Mouse (Mus musculus) gastrocnemius, postnatal 14 days (tissue): ENCODE measurements around the gene Cnot4. TPM values are rescaled to one million over a fixed set of nuclear protein-coding genes. Genes with fewer than 3 reads are reported as not detected.

Source experiments
- total RNA-seq, 2 experiments: library from RNA; stranded (reverse); gene quantifications; 2 replicates each; pipeline ENCODE4 v1.2.3; 2021

Cnot4 gene
- total RNA-seq, 2 experiments from 2014 or later: 19.8 to 21.6 TPM

Other genes starting within 250 kb of the Cnot4 start
- 1 to 10 TPM; 9.3 to 9.7 TPM for gene Wdr91, start 222.8 kb downstream of the Cnot4 start, total RNA-seq
- not detected for gene Stra8, start 213.6 kb downstream of the Cnot4 start, total RNA-seq
- gene Slc23a4, start 145.3 kb downstream of the Cnot4 start, total RNA-seq: under 1 TPM in 1 of 2 experiments, not detected in 1; 0.11 TPM
- gene Nup205, start 43.7 kb upstream of the Cnot4 start, total RNA-seq: 10 to 100 TPM; 10.3 to 11.8 TPM
- gene Slc13a4, start 174.4 kb upstream of the Cnot4 start, total RNA-seq: under 1 TPM; 0.11 to 0.35 TPM
- 1 to 10 TPM; 1.0 to 2.1 TPM for gene Fam180a, start 192.4 kb upstream of the Cnot4 start, total RNA-seq